Mouse (Mus musculus) layer of hippocampus, postnatal 10 days (tissue): ENCODE measurements around the gene Slc35f5. TPM values are rescaled to one million over a fixed set of nuclear protein-coding genes. Genes with fewer than 3 reads are reported as not detected.

Source experiments
- DNase-seq, 2 experiments: peaks; one replicate each; pipeline ENCODE4 v3.0.0; 2021; ENCODE audit warnings: low spot score in 2 of 2
- total RNA-seq, 2 experiments: library from RNA; stranded (reverse); gene quantifications; 2 replicates each; pipeline ENCODE4 v1.2.3; 2021

Gene Slc35f5
- total RNA-seq, 2 experiments from 2014 or later = 32.3 to 36.5 TPM

DNA sequence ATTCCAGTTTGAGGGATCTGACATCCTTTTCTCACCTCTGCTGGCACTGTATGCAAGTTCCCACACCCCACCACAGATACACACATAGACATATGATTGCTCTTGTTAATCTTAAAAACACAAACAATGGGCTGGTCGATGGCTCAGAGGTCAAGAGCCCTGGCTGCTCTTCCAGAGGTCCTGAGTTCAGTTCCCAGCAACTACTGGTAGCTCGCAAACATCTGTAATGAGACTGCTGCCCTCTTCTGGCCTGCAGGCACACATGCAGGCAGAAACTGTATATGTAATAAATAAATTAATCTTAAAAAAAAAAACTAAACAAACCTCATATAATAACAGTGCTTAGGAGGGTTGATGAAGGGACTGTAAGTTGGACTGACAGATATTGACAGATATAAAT is 13.8 kb downstream of the Slc35f5 start:
- DNase-seq = no peak

DNA sequence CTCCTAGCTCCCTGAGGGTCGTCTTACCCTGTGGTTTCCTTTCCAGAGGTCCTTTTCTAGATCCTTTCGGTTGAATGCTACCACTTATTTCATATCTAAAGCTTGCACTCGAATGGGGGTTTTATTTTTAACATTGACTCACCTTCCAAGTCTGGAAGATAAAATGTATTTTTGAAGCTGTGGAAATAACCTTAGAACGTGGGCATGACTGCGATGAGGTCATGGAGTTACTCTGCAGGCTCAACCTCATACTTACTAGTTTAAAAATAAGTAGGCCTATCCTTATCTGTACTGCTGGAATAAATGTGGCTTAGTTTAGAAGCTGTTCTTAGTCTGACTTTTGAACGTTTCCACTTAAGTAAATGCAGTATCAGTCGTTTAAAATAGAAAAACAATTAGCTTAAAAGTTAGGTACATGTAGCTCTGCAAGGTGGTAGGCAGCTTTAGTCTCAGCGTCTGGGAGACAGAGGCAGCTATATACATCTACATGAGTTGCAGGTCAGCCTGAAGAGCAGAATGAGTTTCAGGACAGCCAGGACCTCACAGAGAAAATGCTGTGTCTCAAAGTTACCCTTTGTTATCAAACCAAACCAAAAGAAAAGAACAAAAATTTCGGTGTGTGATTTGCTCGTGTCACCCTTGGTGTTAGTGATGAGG is 15.2 kb downstream of the Slc35f5 start:
- no peak for DNase-seq

DNA sequence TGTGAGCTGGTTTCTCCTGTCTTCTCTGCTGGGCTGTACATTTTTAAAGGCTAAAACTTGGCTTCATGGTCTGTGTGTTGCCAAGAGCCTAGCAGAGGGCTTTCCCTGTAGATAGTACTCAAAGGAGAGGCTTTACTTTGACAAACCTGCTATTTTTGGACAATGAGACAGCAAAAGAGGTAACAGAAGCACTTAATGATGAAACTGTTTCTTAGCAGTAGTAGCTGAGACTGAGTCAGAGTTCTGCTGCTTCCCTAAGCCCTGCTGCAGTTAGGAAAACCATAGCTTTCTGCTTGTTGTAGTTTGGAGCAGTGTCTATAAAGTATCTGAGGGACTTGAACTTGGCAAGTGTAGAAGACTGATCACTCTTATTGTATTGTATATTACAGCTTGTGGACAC is 16.6 kb downstream of the Slc35f5 start:
- DNase-seq = no peak

DNA sequence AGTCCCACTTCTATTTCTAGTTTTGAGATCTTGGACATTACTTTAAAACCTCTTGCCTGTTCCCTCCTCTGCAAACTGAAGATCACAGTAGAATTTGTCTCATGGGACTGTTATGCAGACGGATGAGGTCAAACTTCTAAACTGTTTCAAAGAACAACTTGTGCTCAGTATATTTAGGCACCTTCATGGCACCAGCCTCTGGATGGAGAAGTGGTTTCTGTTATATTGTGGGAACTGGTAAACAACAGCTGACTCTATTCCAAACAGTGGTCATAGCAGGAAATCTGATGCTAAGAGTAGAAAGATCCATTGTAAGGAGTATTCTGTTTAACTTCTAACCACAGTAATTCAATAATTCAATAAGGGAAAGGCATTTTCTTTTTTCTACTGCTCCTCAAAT is 17.7 kb downstream of the Slc35f5 start:
- no peak for DNase-seq

DNA sequence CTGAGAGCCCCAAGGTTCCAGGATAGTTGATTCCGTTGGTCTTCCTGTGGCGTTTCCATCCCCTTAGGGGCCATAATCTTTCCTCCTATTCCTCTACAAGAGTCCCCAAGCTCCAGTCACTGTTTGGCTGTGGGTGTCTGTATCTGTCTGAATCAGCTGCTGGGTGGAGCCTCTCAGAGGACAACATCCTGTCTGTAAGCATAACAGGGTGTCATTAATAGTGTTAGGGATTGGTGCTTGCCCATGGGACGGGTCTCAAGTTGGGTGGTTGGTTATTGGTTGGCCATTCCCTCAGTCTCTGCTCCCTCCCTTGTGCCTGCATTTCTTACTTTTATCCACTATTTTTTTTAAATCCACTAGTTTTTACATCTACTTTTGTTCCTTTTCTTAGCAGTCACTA is 20.7 kb downstream of the Slc35f5 start:
- no peak for DNase-seq

DNA sequence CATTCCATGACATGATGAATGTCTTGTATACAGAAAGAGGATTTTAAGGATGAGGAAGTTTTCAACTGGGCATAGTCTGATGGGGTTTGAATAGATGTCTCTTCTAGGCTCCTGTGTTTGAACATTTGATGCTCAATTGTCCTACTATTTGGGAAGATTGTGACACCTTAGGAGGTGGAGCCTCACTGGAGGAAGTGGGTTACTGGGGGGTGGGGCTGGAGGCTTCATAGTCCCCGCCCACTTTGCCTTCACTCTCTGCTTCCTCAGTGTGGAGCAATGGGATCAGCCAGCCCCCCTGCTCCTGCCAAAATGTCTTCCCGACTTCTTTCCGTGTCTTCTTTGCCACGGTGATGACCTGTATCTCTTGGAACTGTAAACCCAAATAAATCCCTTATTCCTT is 43.2 kb downstream of the Slc35f5 start:
- DNase-seq = no peak

DNA sequence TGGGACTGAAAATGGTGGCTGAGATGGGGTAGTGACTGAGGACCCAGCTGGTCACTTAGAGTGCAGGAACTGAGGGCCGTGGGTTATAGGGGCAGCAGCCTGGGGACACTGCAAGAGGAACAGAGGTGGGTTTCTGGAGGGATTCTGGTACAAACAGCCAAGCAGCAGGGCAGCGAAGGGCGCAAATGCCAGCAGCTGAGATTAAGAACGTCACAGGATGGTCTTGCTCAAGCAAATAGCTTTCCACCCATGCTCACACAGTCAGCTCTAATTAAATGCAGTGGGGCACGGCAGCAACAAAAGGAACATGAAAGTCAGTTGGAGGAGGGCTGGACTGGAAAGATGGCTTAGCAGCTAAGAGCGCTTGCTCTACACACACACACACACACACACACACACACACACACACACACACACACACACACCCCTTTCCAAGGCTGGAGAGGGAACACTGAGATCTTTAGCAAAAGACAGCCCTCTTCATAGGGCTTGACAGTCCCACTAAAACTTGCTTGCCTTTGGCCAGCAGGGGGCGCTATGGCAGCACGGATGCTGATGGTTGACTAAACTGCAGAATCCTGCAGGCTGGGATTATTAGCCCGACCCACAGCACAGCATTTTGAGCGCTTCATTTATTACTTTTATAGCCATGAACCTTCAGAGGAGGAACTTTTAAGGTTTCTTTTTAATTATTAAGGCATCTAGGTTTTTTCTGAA is 46.9 kb downstream of the Slc35f5 start:
- peak; percentile 97 for DNase-seq

DNA sequence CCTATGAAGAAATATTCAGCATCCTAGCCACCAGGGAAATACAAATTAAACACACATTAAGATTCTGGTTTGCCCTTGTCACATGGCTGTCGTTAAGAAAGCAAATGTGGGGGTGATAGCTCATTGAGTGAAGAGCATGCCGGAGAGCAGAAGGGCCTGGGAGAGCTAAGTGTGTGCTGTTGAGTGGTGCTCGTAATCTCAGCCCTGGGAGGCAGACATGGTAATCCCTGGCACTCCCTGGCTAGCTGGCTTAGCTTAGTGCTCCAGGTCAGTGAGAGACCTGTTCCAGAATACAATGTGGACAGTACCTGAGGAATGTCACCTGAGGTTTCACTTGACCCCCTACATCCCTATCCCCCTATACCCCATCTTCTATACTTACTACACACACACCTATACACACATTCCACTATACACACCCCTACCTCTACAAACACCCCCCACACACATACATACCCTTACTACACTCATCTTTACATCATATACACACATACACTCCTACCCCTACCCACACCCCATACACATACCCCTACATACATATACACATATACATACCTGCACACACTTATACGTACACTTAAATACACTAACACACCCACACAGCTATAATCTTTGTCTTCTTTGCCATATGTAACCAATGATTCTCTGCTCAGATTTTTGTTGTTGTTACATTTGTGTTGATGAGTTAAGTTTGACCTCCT is 64.1 kb downstream of the Slc35f5 start:
- no peak for DNase-seq

DNA sequence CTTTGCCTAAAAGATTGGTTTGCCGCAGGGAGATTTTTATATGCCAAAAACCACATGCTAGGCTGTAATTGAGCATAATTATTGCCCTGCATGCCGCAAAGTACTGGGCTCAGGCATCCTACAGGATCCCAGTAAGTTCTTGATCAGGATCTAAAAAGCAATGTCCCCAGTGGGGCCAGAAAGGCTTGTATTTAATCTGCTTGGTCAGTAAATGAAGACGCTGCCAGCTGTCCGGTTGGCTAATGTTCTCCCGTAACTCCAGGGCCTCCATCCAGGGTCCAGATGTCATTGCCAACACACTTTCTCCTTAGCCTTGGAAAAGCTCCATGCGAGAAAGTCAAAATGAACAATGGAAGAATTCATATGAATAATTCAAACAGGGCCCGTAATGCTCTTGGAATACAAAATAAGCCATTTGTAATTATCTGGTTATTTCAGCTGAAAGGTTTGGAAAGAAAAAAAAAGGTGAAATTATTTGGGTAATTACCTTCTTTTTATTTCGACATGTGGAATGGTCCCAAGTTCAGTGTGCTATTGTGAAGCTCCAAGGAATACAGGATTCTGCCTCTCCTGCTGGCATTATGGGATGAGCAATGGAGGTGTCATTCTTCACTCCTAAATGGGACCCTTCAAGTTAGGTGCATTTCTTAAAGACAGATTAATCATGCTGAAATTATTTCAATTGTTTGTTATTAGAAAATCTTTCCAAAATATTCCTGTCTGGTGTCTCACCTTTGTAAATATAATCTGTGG is 79.3 kb downstream of the Slc35f5 start:
- peak; percentile 19 to 30 for DNase-seq

DNA sequence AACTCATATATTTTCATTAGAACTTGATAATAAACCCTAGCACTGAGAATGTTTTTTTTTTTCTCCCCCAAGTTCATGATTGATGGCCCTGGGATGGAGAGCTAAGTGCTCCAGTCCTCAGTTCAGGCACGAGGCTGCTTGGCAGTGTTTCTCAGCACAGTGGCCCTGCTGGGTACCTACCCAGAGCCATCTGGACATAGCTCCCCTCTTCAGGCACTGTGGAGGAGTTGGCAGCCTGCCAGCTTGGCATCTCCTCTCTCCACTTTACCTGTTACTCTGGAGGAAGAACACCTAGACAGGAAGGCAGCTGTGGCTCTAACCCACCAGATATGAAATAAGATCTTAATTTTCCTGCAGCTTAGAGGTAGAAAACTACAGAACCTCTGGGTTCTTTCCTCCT is 83.2 kb downstream of the Slc35f5 start:
- DNase-seq = no peak

Other genes with a start within 250 kb of the Slc35f5 start
- gene Actr3, start 124.9 kb upstream of the Slc35f5 start, total RNA-seq = 100 to 1,000 TPM; 307 to 309 TPM
- under 1 TPM; 0.39 to 0.40 TPM for gene Gpr39, start 116.4 kb downstream of the Slc35f5 start, total RNA-seq